29 mouse cellular contexts compared by ENCODE assay signal in the genomic region with DNA sequence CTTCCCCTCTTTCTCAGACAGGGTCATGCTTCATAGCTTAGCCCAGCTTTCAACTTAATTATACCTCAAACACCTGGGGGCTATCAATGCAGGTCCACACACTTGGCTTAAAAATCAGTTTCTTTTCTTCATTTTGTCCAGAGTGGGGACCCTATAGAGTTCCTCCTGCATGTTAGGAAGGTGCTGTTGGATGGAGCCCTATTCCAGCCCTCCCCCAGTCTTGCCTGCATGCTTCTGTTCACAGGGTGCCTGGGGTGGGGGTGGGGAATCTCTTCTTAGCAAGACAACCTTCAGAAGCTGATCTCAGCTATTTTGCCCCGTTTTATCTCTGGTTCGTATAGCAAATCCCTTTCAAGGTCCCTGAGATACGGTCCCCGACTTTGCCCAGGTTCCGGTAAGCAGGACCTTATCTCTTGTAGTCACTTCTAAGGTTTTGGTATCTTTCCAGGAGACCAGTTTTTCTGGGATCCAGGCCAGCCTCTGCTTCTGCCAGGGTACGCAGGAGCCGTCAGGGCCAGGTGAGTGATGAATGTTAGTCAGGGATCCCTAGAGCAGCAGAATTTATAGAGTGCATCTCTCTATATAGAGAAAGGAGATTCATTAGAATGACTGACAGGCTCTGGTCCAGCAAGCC. TPM values are rescaled to one million over a fixed set of nuclear protein-coding genes. Genes with fewer than 3 reads are reported as not detected.
DNase-seq lines count a peak whose midpoint lies in the region; TF ChIP-seq lines count a peak whose summit lies in the region.
"Had no signal": no experiment of that assay in that cellular context is flagged by ENCODE, and none has a peak within 500 bp of the region (broad histone marks: within the 10 kb centered on the region; RNA-seq: fewer than 3 reads in every experiment).

No protein-coding gene starts in this region.

- TF ChIP-seq EP300 in heart, adult 2 months (IDR thresholded peaks at IDR 0.05; ENCODE audit: insufficient read depth, low read depth, low read length) = no peak

- H3K27me3 ChIP-seq in heart, adult 2 months (ENCODE audit: control insufficient read depth, insufficient read depth, low read length) = no peaks in the 10 kb centered on the region
- H3K27me3 ChIP-seq: forebrain, embryonic 13.5 days; hindbrain, embryonic 12.5 days; limb, embryonic 15.5 days; liver, embryonic 15.5 days; midbrain, embryonic 13.5 days; neural tube, embryonic 12.5 days; stomach, embryonic 15.5 days had no signal

- H3K9ac ChIP-seq in heart, adult 2 months (ENCODE audit: low read depth, low read length) = no peak overlapping the region
- H3K9ac ChIP-seq: forebrain, embryonic 13.5 days; hindbrain, embryonic 12.5 days; limb, embryonic 15.5 days; liver, embryonic 15.5 days; midbrain, embryonic 13.5 days; neural tube, embryonic 12.5 days; stomach, embryonic 15.5 days had no signal

- H3K79me2 ChIP-seq in heart, adult 2 months (replicated peaks; ENCODE audit: control insufficient read depth, insufficient read depth, low read length) = no peaks in the 10 kb centered on the region

- no peaks in the 10 kb centered on the region for H3K36me3 ChIP-seq in heart, adult 2 months (ENCODE audit: control insufficient read depth, insufficient read depth, low read length)
- H3K36me3 ChIP-seq: G1E; hindbrain, embryonic 12.5 days; limb, embryonic 15.5 days; liver, embryonic 15.5 days; midbrain, embryonic 13.5 days; neural tube, embryonic 12.5 days; stomach, embryonic 15.5 days had no signal

- H3K4me1 ChIP-seq in heart, adult 2 months (ENCODE audit: control insufficient read depth, insufficient read depth, low read length) = no peaks in the 10 kb centered on the region
- H3K4me1 ChIP-seq: forebrain, embryonic 13.5 days; hindbrain, embryonic 12.5 days; limb, embryonic 15.5 days; liver, embryonic 15.5 days; midbrain, embryonic 13.5 days; neural tube, embryonic 12.5 days; stomach, embryonic 15.5 days had no signal

- TF ChIP-seq CTCF in heart, adult 2 months (IDR thresholded peaks at IDR 0.05) = no peak

- no peak for TF ChIP-seq POLR2A in heart, adult 2 months (IDR thresholded peaks at IDR 0.05; ENCODE audit: insufficient read depth, low read depth, low read length)

- H3K4me3 ChIP-seq in heart, adult 2 months = no peak overlapping the region
- H3K4me3 ChIP-seq: forebrain, embryonic 13.5 days; hindbrain, embryonic 12.5 days; limb, embryonic 15.5 days; liver, embryonic 15.5 days; midbrain, embryonic 13.5 days; neural tube, embryonic 12.5 days; stomach, embryonic 15.5 days had no signal

- no peak overlapping the region for H3K27ac ChIP-seq in heart, adult 2 months
- H3K27ac ChIP-seq: forebrain, embryonic 13.5 days; hindbrain, embryonic 12.5 days; limb, embryonic 15.5 days; liver, embryonic 15.5 days; midbrain, embryonic 13.5 days; neural tube, embryonic 12.5 days; stomach, embryonic 15.5 days had no signal

- WGBS in heart, adult 2 months = 20% methylated on average over 7 of the region's 7 CpGs

- peak; percentile 63 to 66 for DNase-seq in cerebellum, postnatal 14 days
- no peak for DNase-seq in cerebellum, adult 18-20 months
- peak; percentile 25 to 40 for DNase-seq in heart, postnatal 10 days
- no peak for DNase-seq in heart, adult 2 months
- DNase-seq in ovary, postnatal 36 days (ENCODE audit: low spot score) = peak; percentile 25
- DNase-seq in ovary, postnatal 10 days (ENCODE audit: low spot score) = no peak
- DNase-seq in layer of hippocampus, adult 11-12 months (ENCODE audit: low spot score) = no peak
- DNase-seq in frontal cortex, postnatal 36 days (ENCODE audit: low spot score in 2 of 2) = no peak
- DNase-seq: cerebellum, adult 11 months; gastrocnemius, postnatal 10 days; right cerebral cortex, postnatal 14 days; thymus, adult 2 months had no signal

- intact Hi-C loops in heart, postnatal 10 days (cut with DNase I) = no loop called here
- intact Hi-C loops in heart, adult 2 months (cut with DNase I) = no loop called here

RNA-seq across cellular contexts. Expression of a gene that starts 40.9 kb away (rescaled TPM):
- not detected for total RNA-seq in heart, postnatal 10 days (2021)
- total RNA-seq in heart, adult 2 months (2021) = not detected
- not detected in 2 replicates for polyA plus RNA-seq in heart, adult 2 months (2012; rRNA removed)
- total RNA-seq: G1E; gastrocnemius, postnatal 10 days; heart, adult 18-20 months; layer of hippocampus, adult 18-20 months; layer of hippocampus, postnatal 25 days; left cerebral cortex, postnatal 14 days had no signal
- polyA plus RNA-seq: cortical plate, adult 2 months; embryonic facial prominence, embryonic 11.5 days; forebrain, embryonic 13.5 days; frontal cortex, adult 2 months; G1E; hindbrain, embryonic 12.5 days; inflammation-experienced regulatory T-cells, adult 6 months; limb, embryonic 15.5 days; liver, embryonic 15.5 days; midbrain, embryonic 13.5 days; neural tube, embryonic 12.5 days; spleen, adult 2 months; thymus, adult 2 months had no signal

RNA-seq across cellular contexts. Expression of a gene that starts 53.5 kb away (rescaled TPM):
- total RNA-seq in heart, postnatal 10 days (2021) = 10 to 100 TPM; 23.6 to 24.2 TPM
- 10 to 100 TPM; 24.1 to 31.3 TPM for total RNA-seq in heart, adult 2 months (2021)
- 7.6 and 14.2 TPM in 2 replicates for polyA plus RNA-seq in heart, adult 2 months (2012; rRNA removed)

Comparison
In these comparisons a context has a peak if more than half of its experiments do, and no peak if none do; other contexts are left out.
1. DNase-seq: peak in cerebellum, postnatal 14 days (2 of 2), heart, postnatal 10 days (2 of 2) and ovary, postnatal 36 days (single experiment); none in cerebellum, adult 18-20 months (0 of 2), heart, adult 2 months (0 of 2), ovary, postnatal 10 days (single experiment), layer of hippocampus, adult 11-12 months (single experiment) and frontal cortex, postnatal 36 days (0 of 2).